Mouse (Mus musculus) bone marrow macrophage, adult 2 months (primary cell): ENCODE data around the gene Ubxn6. TPM values are rescaled to one million over a fixed set of nuclear protein-coding genes. Genes with fewer than 3 reads are reported as not detected.

ENCODE experiments used
- H3K27ac ChIP-seq: 2 replicates; pipeline ENCODE4 v1.5.1; 2012; ENCODE audit warnings: low read depth, low read length; ENCODE audit not compliant: insufficient read depth
- H3K4me1 ChIP-seq: 2 replicates; pipeline ENCODE4 v1.6.1; 2012; ENCODE audit warnings: low read length; ENCODE audit not compliant: control insufficient read depth, insufficient read depth
- H3K4me3 ChIP-seq: 2 replicates; pipeline ENCODE4 v1.5.1; 2012; ENCODE audit warnings: mild to moderate bottlenecking, low read length, moderate library complexity; ENCODE audit not compliant: insufficient read depth
- CTCF ChIP-seq: IDR thresholded peaks from 2 replicates; pipeline ENCODE4 v1.5.1; 2012; ENCODE audit warnings: low read depth, mild to moderate bottlenecking, low read length, moderate library complexity
- POLR2A ChIP-seq: IDR thresholded peaks from 2 replicates; pipeline ENCODE4 v1.6.1; 2012; ENCODE audit warnings: mild to moderate bottlenecking, low read depth, low read length, borderline replicate concordance
- polyA plus RNA-seq: library from polyadenylated mRNA; stranded (reverse); fragments of >200 nt; gene quantifications from 2 replicates; pipeline ENCODE4 v1.2.4, GENCODE M21; 2012; ENCODE audit not compliant: missing spikeins, insufficient read depth, insufficient read length

The Ubxn6 gene
- polyA plus RNA-seq, 1 experiment = 55.7 TPM

DNA sequence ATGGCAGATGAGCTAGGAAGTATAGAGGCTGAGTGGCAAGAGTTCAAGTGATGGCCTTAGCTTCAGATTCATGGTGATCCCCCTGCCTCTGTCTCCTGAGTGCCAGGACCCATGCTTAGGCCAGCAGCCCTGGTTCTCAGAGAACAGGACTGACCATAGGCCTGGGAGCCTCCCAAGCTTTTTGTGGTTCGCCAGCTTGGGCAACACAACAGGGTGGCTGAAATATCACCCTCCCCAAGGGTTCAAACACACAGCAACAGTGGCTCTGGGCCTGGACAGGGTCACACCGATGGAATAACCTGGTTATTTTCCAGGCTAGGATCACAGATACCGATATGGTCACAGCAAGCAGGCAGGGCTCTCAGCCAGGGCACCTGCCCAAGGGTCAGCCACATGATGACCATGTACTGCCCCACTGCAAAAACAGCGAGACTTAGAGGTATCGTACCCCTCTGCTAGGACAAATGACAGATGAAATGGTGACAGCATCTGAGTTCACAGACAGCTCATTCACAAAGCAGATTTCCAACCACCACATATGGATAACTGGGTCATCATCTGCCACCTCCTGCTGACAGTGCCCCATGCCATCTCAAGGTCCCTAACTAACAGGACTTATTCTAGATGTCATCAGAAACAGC, 46.9 kb downstream of the Ubxn6 start:
- no peak for TF ChIP-seq POLR2A
- TF ChIP-seq CTCF = no peak
- no peak overlapping the region for H3K27ac ChIP-seq
- no peak overlapping the region for H3K4me3 ChIP-seq
- peaks cover 88% of the 10 kb centered on the region for H3K4me1 ChIP-seq

DNA sequence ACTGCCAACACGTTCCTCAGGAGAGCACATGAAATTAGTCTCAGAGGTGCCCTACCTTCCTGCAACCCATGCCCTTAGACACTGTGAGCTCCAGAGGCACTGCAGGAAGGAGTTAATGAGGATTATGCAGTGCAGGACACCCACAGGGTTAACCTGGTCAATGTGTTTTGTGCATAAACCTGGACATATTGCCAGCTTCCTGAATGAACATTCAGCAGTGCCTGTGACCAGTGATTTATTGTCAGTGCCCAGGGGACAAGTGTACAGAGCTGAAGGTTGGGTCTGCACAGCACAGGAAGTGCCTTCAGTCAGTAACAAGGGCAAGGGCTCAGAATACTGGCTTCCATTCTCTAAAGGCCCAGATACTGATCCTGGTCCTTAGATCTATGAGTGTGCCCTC, 47.9 kb downstream of the Ubxn6 start:
- Histone ChIP-seq H3K4me1 (peaks cover 89% of the 10 kb centered on the region), H3K27ac (no peak overlapping the region)

DNA sequence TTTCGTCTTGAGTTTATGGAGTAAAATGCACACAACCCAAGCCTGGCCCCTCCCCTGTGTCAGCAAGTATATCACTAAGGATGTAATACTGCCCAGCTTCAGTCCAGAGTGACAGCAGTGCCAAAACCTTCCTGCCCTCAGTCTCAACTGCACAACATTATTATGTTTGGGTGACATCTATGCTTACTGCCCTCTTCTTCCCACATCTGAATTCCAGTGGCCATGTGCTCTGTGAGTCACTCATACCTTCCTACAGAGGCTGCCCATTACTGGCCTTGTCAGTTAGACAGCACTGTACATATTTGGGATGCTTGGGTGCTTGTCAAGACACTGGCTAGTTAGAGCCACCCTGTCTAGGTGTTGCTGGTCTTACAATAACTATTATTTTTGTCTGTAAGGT, 48.5 kb downstream of the Ubxn6 start:
- peaks cover 91% of the 10 kb centered on the region for H3K4me1 ChIP-seq
- H3K27ac ChIP-seq = no peak overlapping the region
- TF ChIP-seq POLR2A (no peak), CTCF (no peak)
- no peak overlapping the region for H3K4me3 ChIP-seq

More for the DNA sequence above, 47.9 kb downstream of the Ubxn6 start:
- TF ChIP-seq CTCF = no peak
- TF ChIP-seq POLR2A = no peak
- no peak overlapping the region for H3K4me3 ChIP-seq

DNA sequence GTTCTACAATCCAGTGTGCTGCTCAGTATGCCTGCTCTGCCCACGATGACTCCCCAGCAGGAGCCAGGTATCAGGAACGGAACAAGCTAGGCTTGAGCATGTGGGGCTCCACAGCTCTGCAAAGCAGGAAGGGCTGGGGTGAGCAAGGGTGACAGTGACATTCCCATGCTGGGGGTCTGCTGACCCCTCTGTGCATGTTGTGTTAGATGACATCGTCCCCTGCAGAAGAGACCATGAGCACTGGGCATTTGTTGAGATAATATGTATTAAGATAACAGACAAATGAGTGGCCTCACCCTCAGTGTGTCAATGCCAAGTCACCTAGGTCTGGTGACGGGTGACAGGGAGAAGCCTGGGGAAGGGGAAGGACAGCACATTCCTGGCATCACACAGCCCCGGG, 49.9 kb downstream of the Ubxn6 start:
- H3K4me3 ChIP-seq = no peak overlapping the region
- no peak for TF ChIP-seq CTCF
- TF ChIP-seq POLR2A = no peak

DNA sequence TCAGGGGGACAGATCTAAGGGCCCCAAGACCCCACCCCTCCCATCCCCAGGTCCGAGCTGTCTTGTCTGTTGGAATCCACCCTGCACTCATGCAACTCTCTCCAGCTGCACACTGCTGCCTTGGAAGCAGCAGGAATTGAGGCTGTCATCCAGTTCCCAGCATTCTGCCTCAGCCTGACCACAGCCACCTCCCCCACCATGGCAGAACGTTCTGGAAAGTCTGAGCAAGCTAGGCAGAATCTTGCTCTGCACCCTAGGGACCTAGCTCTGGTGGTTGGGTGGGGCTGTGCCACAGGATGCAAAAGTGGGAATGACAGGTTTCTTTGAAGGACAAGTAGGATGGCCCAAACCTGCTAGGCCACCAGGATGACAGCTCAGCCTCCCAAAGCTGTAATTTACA, 50.4 kb downstream of the Ubxn6 start:
- TF ChIP-seq CTCF (no peak), POLR2A (no peak)
- Histone ChIP-seq H3K4me1 (peaks cover 81% of the 10 kb centered on the region), H3K27ac (peak overlapping the region; percentile 82), H3K4me3 (no peak overlapping the region)

More for the DNA sequence above, 49.9 kb downstream of the Ubxn6 start:
- H3K4me1 ChIP-seq = peaks cover 85% of the 10 kb centered on the region
- no peak overlapping the region for H3K27ac ChIP-seq

DNA sequence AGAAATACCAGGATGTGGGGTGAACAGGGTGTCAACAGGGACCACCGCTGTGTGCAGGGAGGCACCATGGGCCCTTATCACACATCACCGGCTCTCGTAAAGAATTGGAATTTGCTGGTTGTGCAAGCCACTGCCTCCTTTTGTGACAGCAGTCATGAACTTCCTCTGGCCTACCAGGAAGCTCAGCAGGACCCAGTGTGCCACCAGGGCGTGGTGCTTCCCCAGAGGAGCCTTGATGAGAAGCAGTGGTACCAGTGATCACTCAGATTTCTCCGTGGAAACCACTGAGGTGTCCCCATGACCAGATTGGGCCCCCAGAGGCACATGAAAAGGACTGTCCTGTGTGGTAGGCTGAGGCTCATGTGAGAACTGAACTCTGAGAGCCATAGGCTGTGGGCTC, 51.4 kb downstream of the Ubxn6 start:
- H3K27ac ChIP-seq = peak overlapping the region; percentile 82
- H3K4me3 ChIP-seq = no peak overlapping the region
- TF ChIP-seq CTCF = no peak
- TF ChIP-seq POLR2A = no peak
- peaks cover 70% of the 10 kb centered on the region for H3K4me1 ChIP-seq

DNA sequence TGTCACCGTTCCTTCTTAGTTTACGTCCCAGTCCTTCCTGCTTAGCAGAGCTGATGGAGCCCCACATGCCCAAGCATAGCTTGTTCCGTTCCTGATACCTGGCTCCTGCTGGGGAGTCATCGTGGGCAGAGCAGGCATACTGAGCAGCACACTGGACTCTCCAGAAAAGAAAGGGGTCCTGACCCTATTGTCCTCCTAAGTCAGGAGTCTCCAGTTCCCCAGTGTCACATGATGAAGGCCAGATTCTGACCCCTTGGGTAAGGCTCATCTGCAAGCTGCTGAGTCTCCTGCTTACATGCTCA, 51.9 kb downstream of the Ubxn6 start:
- H3K4me3 ChIP-seq = no peak overlapping the region
- H3K4me1 ChIP-seq = peaks cover 65% of the 10 kb centered on the region

DNA sequence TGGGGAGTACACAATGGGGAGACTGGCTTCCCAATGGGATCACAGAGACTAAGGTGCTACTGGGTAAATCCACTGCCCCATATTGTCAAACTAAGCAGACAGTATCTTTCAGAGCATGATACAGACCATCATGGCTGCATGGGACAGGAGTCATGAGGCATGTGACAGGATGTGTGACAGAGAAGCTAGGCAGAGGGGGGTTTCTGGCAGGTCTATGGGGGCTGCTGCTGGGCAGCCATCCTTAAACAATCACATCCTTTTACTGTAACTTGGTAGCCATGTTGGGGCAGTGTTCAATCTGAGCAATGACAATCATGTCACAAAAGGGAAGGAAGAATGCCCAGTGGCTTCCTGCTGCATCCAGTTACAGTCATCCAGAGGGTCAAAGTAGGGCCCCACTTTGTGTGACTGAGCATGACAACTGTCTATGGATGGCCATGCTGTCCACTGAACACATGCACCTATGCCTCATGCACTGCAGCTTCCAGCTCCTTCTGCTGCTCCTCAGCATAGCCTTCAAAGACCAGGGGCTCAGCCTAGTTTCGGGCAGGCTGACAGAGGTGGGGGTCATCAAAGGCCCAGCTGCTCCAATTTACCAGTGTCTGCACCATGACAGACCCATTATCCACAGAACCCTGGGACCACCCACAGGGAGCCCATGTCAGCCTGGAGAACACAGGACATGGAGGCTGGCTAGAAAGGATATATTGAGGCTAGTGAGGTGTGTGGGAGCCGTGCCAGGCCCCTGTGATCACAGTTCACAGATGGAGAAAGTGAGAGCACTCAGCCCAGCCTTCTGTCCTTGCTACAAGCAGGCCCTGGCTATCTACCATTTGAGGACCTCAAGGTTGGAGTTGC, 52.5 kb downstream of the Ubxn6 start:
- no peak overlapping the region for H3K4me3 ChIP-seq
- peaks cover 60% of the 10 kb centered on the region for H3K4me1 ChIP-seq
- H3K27ac ChIP-seq = peak overlapping the region; percentile 82
- no peak for TF ChIP-seq POLR2A
- no peak for TF ChIP-seq CTCF

More for the DNA sequence above, 51.9 kb downstream of the Ubxn6 start:
- peak overlapping the region; percentile 82 for H3K27ac ChIP-seq
- TF ChIP-seq CTCF = no peak
- no peak for TF ChIP-seq POLR2A

DNA sequence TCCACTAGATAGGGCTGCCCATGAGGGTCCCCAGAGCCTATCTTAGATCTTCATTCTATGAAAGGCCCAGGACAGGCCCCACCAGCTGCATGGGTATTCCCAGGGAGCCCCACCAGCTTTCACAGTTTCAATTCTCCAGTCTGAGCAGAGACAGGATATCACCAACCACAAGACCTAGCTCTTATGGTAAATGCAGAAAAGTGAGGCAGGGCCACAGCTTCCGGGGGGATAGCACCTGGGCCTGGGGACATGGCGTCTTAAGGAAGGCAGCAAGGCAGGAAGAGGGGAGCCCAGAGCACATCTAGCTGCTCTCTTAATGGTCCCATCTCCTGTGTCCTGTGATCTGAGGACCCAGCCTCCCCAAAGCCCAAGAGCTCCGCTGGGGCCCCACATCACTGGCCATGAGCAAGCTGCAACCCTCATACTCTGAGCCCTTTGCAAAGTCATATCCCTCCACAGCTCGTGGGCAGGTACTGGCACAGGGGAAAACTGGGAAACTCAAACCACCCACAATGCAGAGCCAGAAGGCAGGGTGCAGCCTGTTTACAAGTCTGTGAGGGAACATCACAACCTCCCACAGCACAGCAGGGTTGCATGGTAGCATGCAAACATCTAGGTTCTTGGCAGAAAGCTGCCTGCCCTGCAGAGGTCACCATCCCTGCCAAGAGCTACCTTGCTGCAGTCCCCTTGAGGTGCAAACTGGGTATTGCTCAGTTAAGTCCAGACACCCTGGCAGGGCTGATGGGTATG, 53.5 kb downstream of the Ubxn6 start:
- TF ChIP-seq POLR2A (no peak), CTCF (no peak)
- Histone ChIP-seq H3K4me1 (peaks cover 49% of the 10 kb centered on the region), H3K27ac (peak overlapping the region; percentile 82; the same call in 1 of the 2 replicates)

DNA sequence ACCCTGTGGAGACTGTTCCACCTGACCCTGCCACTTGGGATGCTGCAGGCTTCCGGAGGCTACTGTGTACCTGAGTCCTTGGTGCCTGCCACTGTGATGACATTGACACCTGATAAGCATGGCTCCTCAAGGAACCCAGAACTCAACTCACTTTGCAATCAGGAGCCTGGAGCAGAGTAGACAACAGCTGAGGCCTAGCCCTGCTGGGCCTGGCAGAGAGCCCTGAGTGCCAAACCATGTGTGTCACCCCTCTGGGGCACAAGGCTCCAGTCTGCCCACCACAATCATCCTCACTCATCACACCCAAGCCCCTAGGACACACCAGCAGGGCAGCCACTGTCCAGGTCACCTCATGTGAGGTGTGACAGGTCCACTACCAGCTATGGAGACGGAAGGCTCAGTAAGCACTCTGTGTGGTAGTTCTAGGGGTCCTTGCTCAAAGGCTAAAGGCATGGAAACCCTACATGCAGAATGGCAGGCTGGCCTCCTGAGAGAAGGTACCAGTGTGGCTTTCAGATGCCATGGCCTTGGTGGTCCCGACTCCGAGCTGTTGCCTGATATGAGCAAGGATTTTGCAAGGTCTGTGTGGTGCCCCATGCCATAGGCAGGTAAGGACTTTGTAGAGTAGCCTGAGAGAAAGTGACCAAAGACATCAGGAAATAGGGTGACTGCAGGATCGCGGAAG, 54.3 kb downstream of the Ubxn6 start:
- TF ChIP-seq POLR2A = no peak
- no peak for TF ChIP-seq CTCF
- peaks cover 42% of the 10 kb centered on the region for H3K4me1 ChIP-seq
- no peak overlapping the region for H3K27ac ChIP-seq
- H3K4me3 ChIP-seq = no peak overlapping the region

More for the DNA sequence above, 53.5 kb downstream of the Ubxn6 start:
- no peak overlapping the region for H3K4me3 ChIP-seq
